Mouse (Mus musculus): ENCODE measurements around the gene Gm13124. TPM values are rescaled to one million over a fixed set of nuclear protein-coding genes. Genes with fewer than 3 reads are reported as not detected.
"Not testable (repeated sequence)": the region's sequence is repeated elsewhere in the genome, so short reads cannot be mapped to it uniquely, and the experiment has no call there.

Gm13124 gene
- not detected in 2 replicates for polyA plus RNA-seq (2015; fragmentation: Nextera tagmentation; extraction: Ambion mirVana)

GRCm38 (mm10) chr4:144565034-144565433, at the start of gene Gm13124:
Gene Gm13124, minus strand, starts transcription at chr4:144565134.
- 94% methylated on average over 1 of the region's 1 CpGs for WGBS
- Histone ChIP-seq H3K9me3 (ENCODE audit: control insufficient read depth, low read length) (peaks cover 4% of the 10 kb centered on the region; the same call in 1 of the 2 replicates), H3K27me3 (ENCODE audit: control insufficient read depth, insufficient read depth, low read depth, low read length) (no peaks in the 10 kb centered on the region), H3K27ac (ENCODE audit: low read length) (no peak within 1 kb of the TSS), H3K4me1 (replicated peaks; ENCODE audit: control insufficient read depth, insufficient read depth, low read length) (no peaks in the 10 kb centered on the region), H3K4me3 (ENCODE audit: low read length) (no peak within 1 kb of the TSS), H3K36me3 (ENCODE audit: control insufficient read depth, insufficient read depth, low read length) (no peaks in the 10 kb centered on the region), H3K9ac (ENCODE audit: low read length) (no peak within 1 kb of the TSS), H3K4me2 (ENCODE audit: low read depth, low read length) (no peak within 1 kb of the TSS)
- ATAC-seq (ENCODE audit: low read depth), result no peak

- H3K27ac ChIP-seq (ENCODE audit: low read length), result no peak overlapping the region
- no peak overlapping the region for H3K4me2 ChIP-seq (ENCODE audit: low read depth, low read length)
- no peaks in the 10 kb centered on the region for H3K4me1 ChIP-seq (replicated peaks; ENCODE audit: control insufficient read depth, insufficient read depth, low read length)
- no peak overlapping the region for H3K9ac ChIP-seq (ENCODE audit: low read length)
- H3K27me3 ChIP-seq (ENCODE audit: control insufficient read depth, insufficient read depth, low read depth, low read length), result no peaks in the 10 kb centered on the region
- WGBS, result 56% methylated on average over 1 of the region's 1 CpGs
- no peaks in the 10 kb centered on the region for H3K36me3 ChIP-seq (ENCODE audit: control insufficient read depth, insufficient read depth, low read length)
- H3K9me3 ChIP-seq (ENCODE audit: control insufficient read depth, low read length), result peaks cover 3% of the 10 kb centered on the region; the same call in 1 of the 2 replicates
- no peak overlapping the region for H3K4me3 ChIP-seq (ENCODE audit: low read length)
- no peak for ATAC-seq (ENCODE audit: low read depth)
These were observed 49.7 kb upstream of the Gm13124 start for GRCm38 (mm10) chr4:144614586-144614985.

- Histone ChIP-seq H3K36me3 (ENCODE audit: control insufficient read depth, insufficient read depth, low read length) (no peaks in the 10 kb centered on the region), H3K4me3 (ENCODE audit: low read length) (no peak within 1 kb of the TSS), H3K4me2 (ENCODE audit: low read depth, low read length) (no peak within 1 kb of the TSS), H3K4me1 (replicated peaks; ENCODE audit: control insufficient read depth, insufficient read depth, low read length) (no peaks in the 10 kb centered on the region), H3K9ac (ENCODE audit: low read length) (no peak within 1 kb of the TSS), H3K27me3 (ENCODE audit: control insufficient read depth, insufficient read depth, low read depth, low read length) (no peaks in the 10 kb centered on the region), H3K27ac (ENCODE audit: low read length) (no peak within 1 kb of the TSS), H3K9me3 (ENCODE audit: control insufficient read depth, low read length) (no peaks in the 10 kb centered on the region)
- 38% methylated on average over 1 of the region's 1 CpGs for WGBS
- no peak for ATAC-seq (ENCODE audit: low read depth)
These were observed 48.5 kb upstream of the Gm13124 start, which contains the start of gene Aadacl4 for GRCm38 (mm10) chr4:144613407-144613806. Gene Aadacl4, plus strand, starts transcription at chr4:144613707.

GRCm38 (mm10) chr4:144592790-144593189, 27.9 kb upstream of the Gm13124 start:
- Histone ChIP-seq H3K36me3 (ENCODE audit: control insufficient read depth, insufficient read depth, low read length) (no peaks in the 10 kb centered on the region), H3K27ac (ENCODE audit: low read length) (no peak overlapping the region), H3K4me3 (ENCODE audit: low read length) (no peak overlapping the region), H3K9ac (ENCODE audit: low read length) (no peak overlapping the region), H3K27me3 (ENCODE audit: control insufficient read depth, insufficient read depth, low read depth, low read length) (no peaks in the 10 kb centered on the region), H3K4me2 (ENCODE audit: low read depth, low read length) (no peak overlapping the region), H3K9me3 (ENCODE audit: control insufficient read depth, low read length) (0 out of 2 replicates have a peak, but pooled peaks cover 2% of the 10 kb centered on the region), H3K4me1 (replicated peaks; ENCODE audit: control insufficient read depth, insufficient read depth, low read length) (no peaks in the 10 kb centered on the region)
- ATAC-seq (ENCODE audit: low read depth), result no peak

- H3K4me2 ChIP-seq (ENCODE audit: low read depth, low read length); H3K27me3 ChIP-seq (ENCODE audit: control insufficient read depth, insufficient read depth, low read depth, low read length); H3K27ac ChIP-seq (ENCODE audit: low read length); H3K4me3 ChIP-seq (ENCODE audit: low read length); H3K4me1 ChIP-seq (replicated peaks; ENCODE audit: control insufficient read depth, insufficient read depth, low read length); H3K36me3 ChIP-seq (ENCODE audit: control insufficient read depth, insufficient read depth, low read length); H3K9ac ChIP-seq (ENCODE audit: low read length); H3K9me3 ChIP-seq (ENCODE audit: control insufficient read depth, low read length): not testable (repeated sequence)
- ATAC-seq (ENCODE audit: low read depth), result peak; percentile 54; the same call in 1 of the 2 replicates
- WGBS, result 79% methylated on average over 12 of the region's 16 CpGs
These were observed 21.3 kb upstream of the Gm13124 start for GRCm38 (mm10) chr4:144586207-144586606.

- Histone ChIP-seq H3K4me3 (ENCODE audit: low read length) (no peak overlapping the region), H3K4me1 (replicated peaks; ENCODE audit: control insufficient read depth, insufficient read depth, low read length) (no peaks in the 10 kb centered on the region), H3K27me3 (ENCODE audit: control insufficient read depth, insufficient read depth, low read depth, low read length) (no peaks in the 10 kb centered on the region), H3K9ac (ENCODE audit: low read length) (no peak overlapping the region), H3K27ac (ENCODE audit: low read length) (no peak overlapping the region), H3K9me3 (ENCODE audit: control insufficient read depth, low read length) (no peaks in the 10 kb centered on the region), H3K36me3 (ENCODE audit: control insufficient read depth, insufficient read depth, low read length) (no peaks in the 10 kb centered on the region), H3K4me2 (ENCODE audit: low read depth, low read length) (no peak overlapping the region)
- no peak for ATAC-seq (ENCODE audit: low read depth)
These were observed 2.8 kb upstream of the Gm13124 start for GRCm38 (mm10) chr4:144567752-144568151.

- no peak overlapping the region for H3K9ac ChIP-seq (ENCODE audit: low read length)
- no peak overlapping the region for H3K27ac ChIP-seq (ENCODE audit: low read length)
- 58% methylated on average over 2 of the region's 2 CpGs for WGBS
- H3K27me3 ChIP-seq (ENCODE audit: control insufficient read depth, insufficient read depth, low read depth, low read length), result no peaks in the 10 kb centered on the region
- no peaks in the 10 kb centered on the region for H3K36me3 ChIP-seq (ENCODE audit: control insufficient read depth, insufficient read depth, low read length)
- H3K4me1 ChIP-seq (replicated peaks; ENCODE audit: control insufficient read depth, insufficient read depth, low read length), result no peaks in the 10 kb centered on the region
- no peak overlapping the region for H3K4me3 ChIP-seq (ENCODE audit: low read length)
- no peak for ATAC-seq (ENCODE audit: low read depth)
- H3K9me3 ChIP-seq (ENCODE audit: control insufficient read depth, low read length), result peaks cover 4% of the 10 kb centered on the region; the same call in 1 of the 2 replicates
- H3K4me2 ChIP-seq (ENCODE audit: low read depth, low read length), result no peak overlapping the region
These were observed 3.7 kb downstream of the Gm13124 start for GRCm38 (mm10) chr4:144561205-144561604.

GRCm38 (mm10) chr4:144559792-144560191, 5.1 kb downstream of the Gm13124 start:
- H3K27ac ChIP-seq (ENCODE audit: low read length), result no peak overlapping the region
- H3K9me3 ChIP-seq (ENCODE audit: control insufficient read depth, low read length), result peaks cover 7% of the 10 kb centered on the region; the same call in 1 of the 2 replicates
- no peak overlapping the region for H3K4me2 ChIP-seq (ENCODE audit: low read depth, low read length)
- ATAC-seq (ENCODE audit: low read depth), result no peak
- no peaks in the 10 kb centered on the region for H3K36me3 ChIP-seq (ENCODE audit: control insufficient read depth, insufficient read depth, low read length)
- H3K4me1 ChIP-seq (replicated peaks; ENCODE audit: control insufficient read depth, insufficient read depth, low read length), result no peaks in the 10 kb centered on the region
- H3K9ac ChIP-seq (ENCODE audit: low read length), result no peak overlapping the region
- H3K27me3 ChIP-seq (ENCODE audit: control insufficient read depth, insufficient read depth, low read depth, low read length), result no peaks in the 10 kb centered on the region
- no peak overlapping the region for H3K4me3 ChIP-seq (ENCODE audit: low read length)

- Histone ChIP-seq H3K9me3 (ENCODE audit: control insufficient read depth, low read length) (peaks cover 3% of the 10 kb centered on the region; the same call in 1 of the 2 replicates), H3K27ac (ENCODE audit: low read length) (no peak overlapping the region), H3K9ac (ENCODE audit: low read length) (no peak overlapping the region), H3K4me1 (replicated peaks; ENCODE audit: control insufficient read depth, insufficient read depth, low read length) (no peaks in the 10 kb centered on the region), H3K4me3 (ENCODE audit: low read length) (no peak overlapping the region), H3K27me3 (ENCODE audit: control insufficient read depth, insufficient read depth, low read depth, low read length) (no peaks in the 10 kb centered on the region), H3K36me3 (ENCODE audit: control insufficient read depth, insufficient read depth, low read length) (no peaks in the 10 kb centered on the region), H3K4me2 (ENCODE audit: low read depth, low read length) (no peak overlapping the region)
- no peak for ATAC-seq (ENCODE audit: low read depth)
These were observed 13.8 kb downstream of the Gm13124 start for GRCm38 (mm10) chr4:144551156-144551555.

- not testable (repeated sequence) for H3K4me2 ChIP-seq (ENCODE audit: low read depth, low read length); H3K4me1 ChIP-seq (replicated peaks; ENCODE audit: control insufficient read depth, insufficient read depth, low read length); H3K27me3 ChIP-seq (ENCODE audit: control insufficient read depth, insufficient read depth, low read depth, low read length); H3K27ac ChIP-seq (ENCODE audit: low read length); H3K4me3 ChIP-seq (ENCODE audit: low read length); ATAC-seq (ENCODE audit: low read depth); H3K9me3 ChIP-seq (ENCODE audit: control insufficient read depth, low read length); H3K9ac ChIP-seq (ENCODE audit: low read length); H3K36me3 ChIP-seq (ENCODE audit: control insufficient read depth, insufficient read depth, low read length)
- 89% methylated on average over 13 of the region's 13 CpGs for WGBS
These were observed 19.6 kb downstream of the Gm13124 start for GRCm38 (mm10) chr4:144545339-144545738.

Data from lung, embryonic 16.5 days (tissue).